Mouse (Mus musculus) Muller cell, postnatal 12 days (primary cell): ENCODE data around the gene Xpr1.
A peak's percentile ranks its signal among the peaks of the same experiment; 100 is the strongest.

Experiments
- DNase-seq: peaks from one replicate; pipeline ENCODE4 v3.0.0-alpha.2; 2015; ENCODE audit errors: inconsistent ontology term

Gene Xpr1

DNA sequence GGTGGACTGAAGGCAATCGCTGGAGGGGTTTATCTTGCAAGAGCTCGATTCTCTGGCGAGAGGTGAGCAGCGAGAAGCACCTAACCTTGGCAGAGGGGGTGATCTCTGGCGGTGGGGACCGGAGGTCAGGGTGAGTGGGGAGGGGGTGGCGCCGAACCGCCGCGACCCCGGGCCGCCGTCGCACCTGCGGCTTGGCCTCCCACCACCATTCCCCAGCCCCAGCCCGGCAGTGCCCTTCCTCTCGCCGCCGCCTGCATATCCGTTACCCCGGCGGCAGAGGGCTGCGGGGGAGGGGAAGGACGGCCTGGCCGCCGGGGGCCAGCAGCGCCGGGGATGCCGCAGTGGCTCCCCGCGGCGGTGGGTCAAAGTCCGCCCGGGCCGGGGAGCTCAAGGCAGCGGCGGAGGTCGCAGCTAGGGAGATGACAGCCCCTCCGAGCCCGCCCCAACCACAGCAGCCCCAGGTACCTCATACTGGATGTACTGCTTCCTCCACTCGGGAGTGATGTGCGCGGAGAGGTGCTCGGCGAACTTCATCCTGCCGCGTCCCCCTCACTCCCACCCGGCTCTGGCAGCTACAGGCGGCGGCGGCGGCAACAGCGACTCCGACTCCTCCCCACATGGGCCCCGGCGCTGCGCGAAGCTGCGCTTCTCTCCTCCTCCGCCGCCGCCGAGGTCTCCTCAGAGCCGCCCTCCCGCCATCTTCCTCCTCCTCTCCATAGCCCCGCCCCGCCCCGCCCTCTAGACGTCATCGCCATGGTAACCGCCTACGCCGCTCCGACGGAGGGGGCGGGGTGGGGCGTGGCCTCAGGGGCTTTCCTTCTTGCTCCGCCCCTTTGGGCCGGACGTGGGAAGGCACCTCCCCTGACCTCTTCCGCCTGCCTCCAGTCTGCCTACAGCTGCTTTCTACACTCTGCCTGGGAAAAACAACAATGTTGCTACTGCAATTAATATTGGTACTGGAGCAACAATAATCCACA, at the start of gene Xpr1:
Gene Xpr1 (minus strand): TSS at position 715 of the 977 bp plus-strand sequence.
- DNase-seq = peak; percentile 99

DNA sequence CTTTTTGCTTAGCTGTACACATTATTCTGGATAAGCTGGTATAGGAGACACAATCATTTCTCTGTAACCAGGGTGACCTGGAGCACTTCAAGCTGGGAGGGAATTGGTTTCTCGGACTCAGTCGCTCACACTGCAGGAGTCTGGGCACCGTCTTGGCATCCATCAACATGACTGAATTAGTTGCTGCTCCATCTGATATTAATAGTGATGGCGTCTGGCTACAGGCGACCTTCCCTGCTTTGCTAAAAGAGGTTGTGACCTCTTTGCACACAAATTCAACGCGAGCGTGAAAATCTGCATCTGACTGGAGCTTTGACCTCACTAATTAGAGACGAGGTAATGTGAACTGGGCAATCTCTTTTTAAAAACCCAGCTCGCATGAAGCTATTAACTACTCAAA, 46.2 kb upstream of the Xpr1 start:
- DNase-seq = no peak

GRCm38 (mm10) chr1:155462582-155462981, 45.4 kb upstream of the Xpr1 start:
- DNase-seq = no peak

GRCm38 (mm10) chr1:155457532-155457931, 40.3 kb upstream of the Xpr1 start:
- DNase-seq = no peak

- DNase-seq = no peak
These were observed 36.0 kb upstream of the Xpr1 start for GRCm38 (mm10) chr1:155453180-155453579.

DNA sequence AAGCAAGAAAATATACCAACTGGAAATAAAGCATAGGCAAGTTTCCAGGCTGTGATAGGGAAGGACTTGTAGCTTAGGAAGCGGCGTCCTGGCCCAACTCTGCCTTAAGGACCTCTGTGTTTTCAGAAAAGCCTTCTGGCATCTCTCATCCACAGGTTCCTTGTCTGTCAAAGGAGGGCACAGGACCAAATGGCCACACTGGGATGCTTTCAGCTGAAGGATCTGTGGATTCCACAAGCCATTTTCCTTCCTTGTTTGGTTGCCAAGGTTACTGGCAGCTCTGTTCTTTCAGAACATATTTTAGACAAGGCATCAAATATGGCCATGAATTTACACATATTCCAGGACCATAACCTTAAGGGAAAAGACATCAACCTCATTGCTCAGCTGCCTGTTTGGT, 31.7 kb upstream of the Xpr1 start:
- no peak for DNase-seq

DNA sequence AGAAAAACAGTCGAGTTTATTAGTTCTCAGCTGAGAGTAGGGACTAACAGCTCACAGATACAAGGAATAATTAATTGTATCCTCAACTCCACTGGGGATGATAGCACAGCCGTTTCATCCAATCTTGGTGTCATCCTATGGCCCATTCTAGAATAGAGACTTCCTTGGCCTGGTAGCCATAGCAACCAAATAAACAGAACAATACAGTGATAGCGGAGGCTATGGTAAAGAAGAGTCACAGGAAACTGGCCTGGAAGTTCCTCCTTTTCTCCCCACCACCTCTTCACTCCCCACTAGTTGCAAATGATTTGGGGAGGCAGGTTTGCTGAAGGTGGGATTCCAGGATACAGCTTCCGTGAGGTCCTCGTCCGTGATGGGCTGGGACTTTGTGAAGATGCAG, 30.1 kb upstream of the Xpr1 start:
- DNase-seq = no peak

GRCm38 (mm10) chr1:155443115-155443514, 25.9 kb upstream of the Xpr1 start:
- no peak for DNase-seq

- no peak for DNase-seq
These were observed 25.3 kb upstream of the Xpr1 start for GRCm38 (mm10) chr1:155442521-155443001.

DNA sequence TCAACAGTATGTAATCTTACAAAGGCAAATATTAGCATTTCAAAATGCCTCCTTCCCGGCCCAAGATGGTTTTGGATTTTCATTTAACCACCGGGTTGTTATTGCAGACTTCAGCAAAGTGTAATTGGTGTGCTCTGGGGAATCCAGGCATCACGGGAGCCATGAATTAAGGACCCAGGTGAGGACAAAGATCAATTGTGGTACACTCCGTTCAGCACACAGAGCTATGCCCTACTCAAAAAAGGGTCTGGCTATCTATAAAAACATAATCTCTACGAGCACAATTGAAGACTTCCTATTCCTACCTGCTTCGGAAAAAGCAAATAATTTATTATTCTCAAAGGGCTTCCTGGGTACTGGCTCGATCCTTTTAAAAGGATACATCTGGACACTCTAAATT, 22.3 kb upstream of the Xpr1 start:
- no peak for DNase-seq

DNA sequence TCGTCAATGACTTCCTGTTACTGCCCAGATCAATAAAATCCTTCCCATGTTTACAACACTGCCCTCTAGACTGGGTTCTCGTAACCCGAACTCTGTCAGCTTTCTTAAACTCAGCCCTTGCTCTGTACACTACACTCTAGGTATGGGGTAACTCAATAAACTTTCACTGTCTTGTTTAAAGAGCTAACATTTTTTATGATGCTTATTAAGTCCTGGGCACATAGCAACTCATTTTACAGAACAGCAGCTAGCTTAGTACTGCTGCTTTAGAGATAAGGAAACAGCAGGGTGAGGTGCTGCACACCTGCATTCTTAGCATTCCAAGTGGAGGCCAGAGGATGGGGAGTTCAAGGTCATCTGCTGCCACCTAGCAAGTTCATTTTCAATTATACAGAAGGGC, 21.3 kb upstream of the Xpr1 start:
- no peak for DNase-seq

GRCm38 (mm10) chr1:155429304-155429703, 12.1 kb upstream of the Xpr1 start:
- no peak for DNase-seq

DNA sequence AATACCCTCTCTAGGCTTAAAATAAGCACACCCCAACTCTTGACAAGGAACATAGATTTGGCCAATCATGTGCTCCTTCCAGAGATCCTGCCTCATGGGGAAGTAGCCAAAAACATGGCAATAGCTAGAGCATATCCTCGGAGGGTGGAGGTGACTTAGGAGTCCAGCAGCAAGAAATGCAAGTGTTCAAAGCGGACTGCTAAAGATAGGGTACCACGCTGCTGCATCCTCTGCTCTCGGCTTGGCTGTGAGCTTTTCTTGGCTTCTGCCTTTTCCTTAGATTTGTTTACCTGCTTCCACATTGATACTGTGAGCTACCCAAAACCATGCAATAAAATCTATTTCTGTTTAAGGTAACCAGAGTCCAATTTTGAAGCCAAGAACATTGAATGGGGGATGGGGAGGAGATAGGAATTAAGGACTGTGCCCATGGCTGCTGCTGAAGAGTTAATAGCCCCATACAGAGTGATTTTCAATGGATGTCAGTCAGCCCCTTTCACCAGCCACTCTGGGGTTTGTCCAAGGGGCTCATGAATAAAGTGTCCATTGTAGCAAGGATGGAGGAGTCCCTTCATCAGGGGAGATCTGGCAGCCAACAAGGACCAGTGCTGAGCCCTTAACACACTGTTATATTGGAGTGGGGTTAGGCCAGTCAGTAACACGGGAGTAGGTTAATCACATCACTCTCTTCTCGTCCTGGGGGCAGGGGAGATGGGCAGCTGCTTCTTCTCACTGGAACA, 10.1 kb upstream of the Xpr1 start:
- DNase-seq = no peak

DNA sequence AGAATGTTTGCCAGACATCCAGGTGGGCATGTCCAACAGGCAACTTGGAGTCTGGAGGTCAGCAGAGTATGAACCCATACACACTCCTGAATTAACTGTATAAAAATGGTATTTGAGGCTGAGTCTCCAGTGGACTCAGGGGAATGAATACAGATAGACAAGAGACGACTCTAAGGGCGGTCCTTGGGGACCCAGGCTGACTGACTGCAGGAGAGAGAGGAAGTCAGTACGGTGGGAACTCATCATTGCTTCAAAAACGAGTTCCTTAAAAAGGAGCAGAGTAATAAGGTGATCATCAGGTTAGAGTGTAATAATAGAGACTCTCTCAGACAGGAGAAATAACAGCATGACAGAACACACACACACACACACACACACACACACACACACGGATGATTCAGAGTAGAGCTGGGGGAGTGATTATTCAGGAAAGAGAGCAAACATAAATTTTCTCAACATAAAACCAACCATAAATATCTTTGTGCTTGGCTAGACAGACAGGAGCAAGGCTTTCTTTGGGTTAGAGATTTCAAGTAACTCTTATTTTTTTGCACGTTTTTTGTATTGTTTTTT, 8.6 kb upstream of the Xpr1 start:
- DNase-seq = no peak

DNA sequence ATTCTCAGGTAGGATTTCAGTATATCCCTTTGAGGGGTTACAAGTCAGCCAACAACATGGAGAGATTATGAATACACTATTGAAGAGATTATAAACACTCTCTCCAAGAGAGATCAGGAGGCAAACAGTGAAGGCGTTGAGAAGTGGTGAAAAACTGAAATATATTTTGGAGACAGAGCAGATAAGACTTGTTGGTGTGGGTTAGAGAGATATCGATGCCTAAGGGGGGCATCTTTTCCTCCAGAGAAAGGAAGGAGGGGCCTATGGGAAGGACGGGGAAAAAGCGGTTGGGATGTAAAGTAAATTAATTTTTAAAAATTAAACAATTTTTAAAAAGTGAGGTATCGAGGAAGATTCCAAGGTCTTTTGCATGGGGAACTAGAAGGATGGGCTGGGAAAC, 8.1 kb upstream of the Xpr1 start:
- DNase-seq = no peak

- no peak for DNase-seq
These were observed 6.6 kb upstream of the Xpr1 start for GRCm38 (mm10) chr1:155423801-155424200.

DNA sequence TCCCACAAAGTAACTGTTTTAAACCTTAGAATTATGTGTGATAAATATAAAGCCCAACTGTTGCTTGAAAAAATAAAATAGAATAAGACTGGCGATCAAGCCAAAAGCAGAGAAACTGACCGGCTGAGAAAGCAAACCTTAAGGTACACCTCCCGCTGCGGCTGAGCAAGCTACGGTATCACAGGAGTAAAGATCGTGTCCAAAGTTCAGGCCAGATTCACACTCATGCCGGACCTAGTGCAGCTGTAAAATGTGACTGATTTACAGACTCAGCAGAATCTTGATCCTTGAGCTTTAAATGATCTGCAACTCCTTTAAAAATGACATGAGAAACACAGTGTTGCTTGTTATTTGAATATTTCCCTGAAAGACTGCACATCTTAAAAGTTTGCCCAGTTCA, 4.8 kb upstream of the Xpr1 start:
- no peak for DNase-seq

GRCm38 (mm10) chr1:155416147-155416700, 991 bp downstream of the Xpr1 start:
- peak; percentile 66 for DNase-seq

- no peak for DNase-seq
These were observed 1.8 kb downstream of the Xpr1 start for GRCm38 (mm10) chr1:155415421-155415820.

DNA sequence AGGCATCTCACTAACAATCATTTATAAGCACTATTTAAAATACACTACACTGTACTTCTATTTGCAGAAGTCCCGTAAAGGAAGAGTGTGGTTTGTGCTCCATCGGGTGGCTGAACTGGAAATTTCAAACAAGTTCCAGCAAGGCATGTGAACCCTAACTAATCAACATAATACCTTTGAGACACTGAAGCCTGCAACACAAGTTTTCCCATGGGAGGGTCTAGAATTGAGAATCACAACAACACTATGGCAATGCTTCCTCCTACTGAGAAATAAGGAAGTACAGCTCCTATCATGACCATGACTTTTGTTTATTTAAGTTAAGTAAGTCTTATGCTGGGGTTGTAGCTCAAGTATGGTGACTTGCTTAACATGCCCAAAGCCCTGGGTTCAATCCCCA, 4.5 kb downstream of the Xpr1 start:
- no peak for DNase-seq

GRCm38 (mm10) chr1:155408577-155408966, 8.6 kb downstream of the Xpr1 start:
- no peak for DNase-seq
